Mouse (Mus musculus) cerebral cortex, adult 2 months (tissue): ENCODE data around the gene Muc3.

Experiments
- WGBS: fragments of 180-500 bp; shearing (Covaris S2); methylation state at CpG from one replicate; pipeline ENCODE4 v1.1.7; 2018; 5-methylcytosine and 5-hydroxymethylcytosine counted together

The Muc3 gene

DNA sequence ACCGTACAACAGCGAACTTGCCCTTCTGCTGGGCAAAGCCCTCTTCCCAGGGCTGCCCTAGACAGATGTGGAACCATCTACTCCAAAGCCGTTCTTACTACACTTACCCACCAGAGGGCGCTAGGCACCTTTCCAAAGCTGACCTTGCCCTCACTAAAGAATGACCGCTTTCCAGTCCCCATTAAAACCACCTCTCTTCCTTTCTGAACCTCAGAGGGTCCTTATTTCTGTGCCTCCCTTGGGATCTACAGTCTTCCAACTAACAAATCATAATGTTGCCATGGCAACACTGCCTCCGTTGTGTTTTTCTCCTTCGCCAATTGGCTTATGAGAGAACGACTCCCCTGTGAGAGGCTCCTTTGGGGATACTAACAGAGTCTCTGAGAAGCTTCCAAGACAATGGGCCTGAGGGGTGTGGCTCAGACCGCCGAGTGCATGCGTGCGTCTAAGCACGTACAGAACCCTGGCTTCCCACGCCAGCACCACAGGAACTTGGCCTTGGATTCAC lies 26.4 kb downstream of the Muc3 start:
- WGBS: 9% methylated on average over 14 of the region's 14 CpGs

DNA sequence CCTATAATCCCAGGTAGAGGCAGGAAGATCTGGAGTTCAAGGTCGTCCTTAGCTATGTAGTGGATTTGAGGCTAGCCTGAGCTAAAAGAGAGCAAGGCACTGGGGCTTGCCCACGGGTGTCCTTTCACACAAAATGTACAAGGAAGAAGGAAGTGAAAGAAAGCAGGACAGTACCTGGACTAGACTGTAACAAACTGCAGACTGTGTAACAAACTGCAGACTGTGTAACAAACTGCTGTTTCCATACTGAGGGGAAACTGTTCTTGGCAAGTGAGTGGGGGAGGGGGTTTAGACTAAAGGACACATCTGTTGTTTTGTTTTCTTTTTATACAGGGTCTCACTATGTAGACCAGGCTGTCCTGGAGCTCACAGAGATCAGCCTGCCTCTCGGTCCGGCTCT lies 27.8 kb downstream of the Muc3 start:
- WGBS: 77% methylated on average over 4 of the region's 4 CpGs

DNA sequence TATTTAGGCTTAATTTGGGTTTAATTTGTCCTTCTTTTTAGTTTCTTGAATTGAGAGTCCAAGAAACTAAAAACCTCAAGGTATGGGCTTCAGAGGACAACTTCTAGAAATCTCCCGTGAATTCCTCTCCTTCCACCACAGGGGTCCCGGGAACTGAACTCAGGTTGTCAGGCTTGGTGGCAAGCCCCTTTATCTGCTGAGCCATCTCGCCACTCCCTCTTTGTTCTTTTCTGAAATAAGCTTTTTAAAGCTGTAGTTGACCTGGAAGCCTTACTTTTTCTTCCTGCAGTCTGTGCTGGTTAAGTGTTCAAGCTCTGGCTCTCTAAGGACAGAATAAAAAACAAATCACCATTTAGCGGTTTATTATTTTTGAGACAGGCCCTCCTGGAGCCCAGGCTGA lies 30.2 kb downstream of the Muc3 start:
- 88% methylated on average over 4 of the region's 4 CpGs for whole genome bisulfite sequencing

DNA sequence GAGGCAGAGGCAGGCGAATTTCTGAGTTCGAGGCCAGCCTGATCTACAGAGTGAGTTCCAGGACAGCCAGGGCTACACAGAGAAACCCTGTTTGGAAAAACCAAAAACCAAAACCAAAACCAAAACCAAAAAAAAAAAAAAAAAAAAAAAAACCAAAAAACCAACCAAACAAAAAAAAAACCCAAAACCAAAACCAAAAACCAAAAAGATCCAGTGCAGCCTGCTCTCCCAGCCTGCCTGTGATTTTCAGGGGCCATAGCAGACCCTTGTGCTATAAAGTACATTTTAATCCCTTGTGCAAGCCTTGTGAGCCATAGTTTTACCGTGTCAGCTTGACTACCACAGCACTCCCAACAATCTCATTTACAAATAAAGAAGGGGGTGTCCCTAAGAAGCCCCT lies 31.1 kb downstream of the Muc3 start:
- WGBS: 91% methylated on average over 3 of the region's 3 CpGs

DNA sequence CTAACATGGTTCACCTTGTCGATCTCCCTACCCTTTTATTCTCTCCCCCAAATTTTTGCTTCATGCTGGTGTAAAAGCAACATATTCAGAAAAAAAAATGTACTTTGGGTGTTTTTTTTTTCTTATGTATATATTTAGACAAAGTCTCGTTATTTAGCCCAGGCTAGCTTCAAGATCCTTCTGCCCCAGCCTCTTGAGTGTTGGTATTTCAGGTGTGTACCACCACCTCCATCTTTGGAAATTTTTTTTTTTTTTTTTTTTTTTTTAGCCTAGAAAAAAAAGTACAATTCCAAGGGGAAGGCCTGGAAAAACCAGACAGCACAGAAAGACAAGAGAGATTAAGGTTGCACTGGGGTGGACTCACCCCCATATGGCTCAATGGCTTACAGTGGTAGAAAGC lies 32.1 kb downstream of the Muc3 start:
- 88% methylated on average over 2 of the region's 2 CpGs for WGBS

DNA sequence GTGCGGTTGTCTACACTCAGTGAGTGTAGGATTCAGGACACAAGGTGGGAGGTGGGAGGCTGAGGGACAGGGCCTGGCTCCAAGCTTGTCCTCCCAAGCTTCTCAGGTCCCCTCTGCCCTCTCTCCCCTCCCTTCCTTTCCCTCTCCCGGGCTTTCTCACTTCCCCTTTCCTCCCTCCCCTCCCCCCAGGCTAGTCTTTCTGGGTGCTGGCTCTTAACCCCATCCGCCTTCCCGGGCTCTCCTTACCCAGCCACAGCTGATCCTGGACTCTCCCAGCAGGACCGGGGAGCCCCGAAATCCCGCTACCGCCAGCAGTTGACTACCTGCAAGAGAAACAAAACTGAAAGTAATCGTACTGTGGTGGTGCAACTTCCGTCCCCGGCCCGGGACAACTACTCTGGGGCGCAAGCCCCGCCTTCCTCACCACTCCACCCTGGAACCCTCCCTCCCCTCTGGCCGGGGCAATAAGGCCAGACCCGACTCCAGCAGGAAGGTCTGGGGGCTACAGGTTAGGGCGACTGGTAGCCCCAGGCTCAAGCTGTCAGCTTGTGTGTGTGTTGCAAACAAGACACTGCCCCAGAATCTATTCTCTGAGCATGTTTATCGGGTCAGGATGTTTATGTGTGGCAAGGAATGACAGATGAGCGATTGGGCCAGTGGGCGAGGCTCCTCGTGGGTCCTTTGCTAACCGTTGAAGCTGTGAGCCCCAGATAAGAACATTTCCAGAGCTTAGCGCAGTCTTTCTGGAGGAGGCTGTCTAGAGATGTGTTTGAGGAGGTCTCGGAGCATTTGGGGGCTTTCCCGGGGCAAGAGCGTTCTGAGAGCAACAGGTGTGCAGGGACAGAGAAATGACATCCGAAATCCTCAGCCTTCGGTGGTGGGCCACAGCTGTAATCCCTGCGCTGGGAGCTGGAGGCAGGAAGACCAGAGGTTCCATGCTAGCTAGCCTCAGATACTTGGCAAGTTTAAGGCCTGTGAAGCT lies 33.0 kb downstream of the Muc3 start, which contains the start of gene Trim56:
Gene Trim56 (minus strand): TSS at position 344 of the 982 bp plus-strand sequence.
- WGBS: 18% methylated on average over 29 of the region's 29 CpGs

DNA sequence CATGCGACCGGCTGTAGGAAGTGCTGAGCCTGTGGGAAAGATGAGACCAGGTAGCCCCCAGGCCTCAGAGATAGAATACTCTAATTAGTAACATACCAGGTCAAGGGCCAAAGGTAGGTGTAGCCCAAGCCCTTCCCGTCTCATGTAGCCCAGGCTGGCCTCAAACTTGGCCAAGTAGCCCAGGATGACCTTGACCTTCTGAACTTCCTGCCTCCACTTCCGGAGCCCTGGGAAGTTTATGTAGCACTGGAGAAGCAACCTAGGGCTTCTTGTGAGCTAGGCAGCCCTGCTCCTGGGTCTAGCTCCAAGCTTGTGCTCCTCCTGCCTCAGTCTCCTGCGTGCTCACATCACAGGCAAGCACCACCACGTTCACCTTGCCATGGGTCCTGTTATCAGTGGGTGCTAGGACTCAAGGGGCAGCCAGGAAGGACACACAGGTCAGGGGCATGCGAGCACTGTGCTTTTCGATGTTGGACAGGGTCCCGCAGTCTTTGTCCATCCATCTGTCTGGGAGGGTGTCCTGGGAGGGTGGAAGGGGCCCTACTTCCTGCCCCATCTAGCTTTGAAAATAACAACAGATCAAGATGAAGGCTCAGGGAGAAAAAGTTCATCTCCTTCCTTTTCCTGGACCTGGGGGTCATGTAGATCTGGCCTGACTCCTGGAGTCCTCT lies 34.1 kb downstream of the Muc3 start:
- 76% methylated on average over 9 of the region's 9 CpGs for WGBS

DNA sequence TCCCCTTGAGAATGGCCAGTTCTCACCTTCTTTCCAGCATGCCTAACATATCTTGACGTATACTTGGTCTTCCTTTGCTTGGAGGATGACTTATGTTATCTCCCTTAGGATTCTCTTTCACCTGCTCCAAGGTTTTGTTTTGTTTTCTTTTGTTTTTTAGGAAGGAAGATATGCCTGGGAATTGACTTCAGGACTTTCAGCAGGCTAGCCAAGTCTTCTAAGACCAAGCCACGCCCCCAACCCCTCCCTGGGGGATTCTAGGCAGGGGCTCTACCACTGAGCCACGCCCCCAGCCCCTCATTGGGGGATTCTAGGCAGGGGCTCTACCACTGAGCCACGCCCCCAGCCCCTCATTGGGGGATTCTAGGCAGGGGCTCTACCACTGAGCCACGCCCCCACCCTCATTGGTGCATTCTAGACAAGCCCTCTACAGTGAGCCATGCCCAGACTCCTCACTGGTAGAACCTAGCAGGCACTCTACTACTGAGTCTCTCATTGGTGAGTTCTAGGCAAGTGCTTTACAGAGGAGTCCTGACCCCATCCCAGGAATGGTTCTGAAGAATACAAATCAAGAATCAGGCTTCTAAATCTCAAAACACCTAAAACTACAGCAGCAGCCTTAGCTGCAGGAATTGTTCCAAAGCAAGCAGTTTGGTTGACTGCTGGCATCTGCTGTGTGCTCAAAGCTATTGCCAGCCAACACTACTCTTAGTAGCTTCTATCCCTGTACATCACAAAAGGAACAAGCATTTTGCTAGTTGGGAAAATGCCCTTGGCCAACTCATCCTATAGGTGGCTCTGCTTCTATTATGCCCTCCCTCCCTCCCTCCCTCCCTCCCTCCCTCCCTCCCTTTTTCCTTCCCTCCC lies 37.3 kb downstream of the Muc3 start:
- WGBS: 89% methylated on average over 5 of the region's 5 CpGs

DNA sequence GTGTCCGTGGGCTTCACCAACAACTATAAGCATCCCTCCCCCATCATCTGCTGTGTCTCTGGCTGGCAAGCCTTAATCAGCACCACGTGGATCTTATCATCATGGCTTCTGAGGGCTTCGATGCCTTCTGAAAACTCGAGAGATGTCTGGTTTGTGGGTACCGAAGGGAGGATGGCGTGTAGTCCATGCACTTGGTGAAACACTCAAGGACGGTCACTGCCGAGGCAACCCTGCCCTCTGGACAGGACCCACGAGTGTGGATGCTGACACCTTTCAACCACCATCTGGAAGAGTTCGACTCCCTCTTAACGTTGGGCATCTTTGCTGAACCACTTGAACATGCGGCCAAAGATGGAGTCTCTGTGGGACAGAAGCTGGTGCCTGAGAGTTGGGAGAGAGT lies 38.3 kb downstream of the Muc3 start:
- WGBS: 93% methylated on average over 12 of the region's 12 CpGs

DNA sequence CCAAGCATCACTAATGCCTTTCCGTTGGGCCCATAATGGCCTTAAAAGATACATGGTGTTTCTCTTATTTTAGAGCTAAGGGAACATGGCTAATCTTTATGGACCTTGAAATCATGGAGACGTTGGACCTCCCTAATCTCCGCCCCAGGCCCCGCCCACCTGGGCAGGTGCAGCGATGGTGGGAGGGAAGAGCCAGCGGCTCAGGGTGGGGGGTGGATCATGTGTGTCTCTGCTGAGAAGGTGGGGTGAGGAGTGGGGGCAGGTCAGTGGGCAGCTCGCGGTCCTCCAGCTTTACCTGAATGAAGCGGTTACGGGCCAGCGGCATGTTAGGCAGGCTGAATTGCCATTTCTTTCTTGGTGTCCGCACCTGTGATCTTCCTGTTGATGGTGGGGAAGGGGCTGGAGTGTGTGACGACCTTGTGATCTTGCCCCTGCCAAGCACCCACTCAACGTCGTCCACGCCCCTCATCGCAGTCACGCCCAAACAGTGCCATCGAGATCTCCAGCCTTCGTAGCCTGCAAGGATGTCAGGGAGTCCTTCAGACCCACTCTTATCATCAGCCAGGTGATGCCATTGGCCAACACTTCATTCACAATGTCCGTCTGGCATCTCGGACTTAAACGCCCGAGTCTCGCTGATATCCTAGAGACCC lies 39.1 kb downstream of the Muc3 start:
- 67% methylated on average over 25 of the region's 25 CpGs for WGBS

DNA sequence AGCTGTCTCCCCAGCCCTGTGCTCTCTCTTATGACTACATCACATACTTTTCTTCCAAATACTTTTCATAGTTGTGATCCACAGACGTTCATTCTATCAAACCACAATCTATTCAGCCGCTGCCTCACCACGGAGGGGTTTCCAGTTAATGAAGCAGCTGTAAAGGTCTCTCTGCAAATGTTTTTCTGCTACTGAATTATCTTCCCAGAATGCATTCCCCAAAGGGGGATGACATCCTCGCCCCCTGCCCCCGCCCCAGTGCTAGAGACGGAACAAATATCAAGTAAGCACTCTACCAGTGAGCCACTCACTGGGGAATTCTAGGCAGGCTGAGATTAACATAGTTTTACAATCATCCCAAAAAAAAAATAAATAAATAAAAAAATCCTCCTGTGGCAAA lies 41.0 kb downstream of the Muc3 start:
- WGBS: 68% methylated on average over 6 of the region's 6 CpGs

DNA sequence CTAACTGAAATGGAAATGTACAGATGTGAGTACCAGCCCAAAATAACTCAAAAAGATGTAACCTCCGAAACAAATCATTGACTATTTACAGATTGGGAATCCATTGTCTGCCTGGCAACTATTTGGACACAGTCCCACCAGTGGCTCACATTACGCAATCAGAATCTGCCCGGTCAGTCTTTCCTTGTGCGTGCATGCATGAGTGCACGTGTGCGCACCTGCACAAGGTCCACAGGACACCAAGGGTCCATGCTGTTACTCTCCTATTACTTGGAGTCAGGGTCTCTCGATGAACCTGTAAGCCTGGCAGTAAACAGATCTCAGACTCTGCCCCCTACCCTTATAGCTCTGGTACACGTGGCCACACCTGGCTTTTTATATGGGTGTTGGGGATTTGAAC lies 41.5 kb downstream of the Muc3 start:
- 73% methylated on average over 8 of the region's 8 CpGs for WGBS

DNA sequence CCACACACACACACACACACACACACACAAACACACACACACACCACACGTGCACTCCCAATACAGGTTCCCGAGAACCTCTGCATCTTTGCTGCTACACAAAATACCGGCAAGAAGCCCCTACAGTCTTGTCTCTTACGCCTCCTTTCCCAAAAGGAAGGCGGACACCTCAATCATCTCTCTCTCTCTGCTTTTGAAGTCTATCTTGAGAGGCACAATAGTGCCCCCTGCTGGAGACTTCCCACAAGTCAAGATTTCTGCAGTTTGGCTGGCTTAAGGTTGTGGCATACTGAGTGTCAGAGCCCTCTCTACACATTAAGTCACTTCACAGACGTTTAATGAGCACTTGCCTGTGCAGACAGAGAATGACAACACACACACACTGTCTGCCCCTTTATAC lies 42.1 kb downstream of the Muc3 start:
- WGBS: 2% methylated on average over 6 of the region's 6 CpGs

DNA sequence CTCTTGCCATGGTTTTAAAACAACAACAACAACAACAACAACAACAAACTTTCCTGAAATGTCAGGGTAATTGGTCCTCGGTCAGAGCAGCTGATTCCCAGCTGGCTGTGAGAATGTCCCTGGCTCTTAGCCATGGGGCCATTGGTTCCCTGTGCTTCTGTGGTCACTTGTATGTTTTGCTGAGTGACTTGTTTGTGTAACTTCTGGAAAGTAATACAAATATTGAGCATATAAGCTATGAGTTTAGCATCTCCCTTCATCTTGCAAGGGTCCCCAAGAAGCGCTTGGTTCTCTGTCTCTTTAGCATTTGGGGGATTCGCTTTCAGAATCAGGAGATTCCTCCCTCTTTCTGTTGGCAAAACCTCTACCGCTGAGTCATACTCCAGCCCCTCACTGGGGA lies 42.7 kb downstream of the Muc3 start:
- 66% methylated on average over 4 of the region's 4 CpGs for WGBS

DNA sequence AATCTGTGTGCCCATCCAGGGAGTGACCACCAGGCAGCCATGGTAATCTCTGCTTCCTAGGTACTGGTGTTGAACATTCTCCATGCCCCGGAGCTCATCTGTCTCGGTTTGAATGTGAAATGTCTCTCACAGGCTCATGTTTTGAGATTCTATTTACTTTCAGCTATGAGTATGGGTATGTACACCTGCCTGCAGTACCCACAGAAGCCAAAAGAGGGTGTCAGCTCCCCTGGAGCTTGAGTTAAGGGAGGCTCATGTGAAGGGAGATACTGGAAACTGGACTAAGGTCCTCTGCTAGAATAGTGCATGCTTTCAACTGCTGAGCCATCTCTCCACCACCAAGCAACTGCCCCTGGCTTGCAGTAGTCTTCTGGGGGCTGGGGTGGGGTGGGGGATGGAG lies 45.2 kb downstream of the Muc3 start:
- WGBS: 83% methylated on average over 2 of the region's 2 CpGs

DNA sequence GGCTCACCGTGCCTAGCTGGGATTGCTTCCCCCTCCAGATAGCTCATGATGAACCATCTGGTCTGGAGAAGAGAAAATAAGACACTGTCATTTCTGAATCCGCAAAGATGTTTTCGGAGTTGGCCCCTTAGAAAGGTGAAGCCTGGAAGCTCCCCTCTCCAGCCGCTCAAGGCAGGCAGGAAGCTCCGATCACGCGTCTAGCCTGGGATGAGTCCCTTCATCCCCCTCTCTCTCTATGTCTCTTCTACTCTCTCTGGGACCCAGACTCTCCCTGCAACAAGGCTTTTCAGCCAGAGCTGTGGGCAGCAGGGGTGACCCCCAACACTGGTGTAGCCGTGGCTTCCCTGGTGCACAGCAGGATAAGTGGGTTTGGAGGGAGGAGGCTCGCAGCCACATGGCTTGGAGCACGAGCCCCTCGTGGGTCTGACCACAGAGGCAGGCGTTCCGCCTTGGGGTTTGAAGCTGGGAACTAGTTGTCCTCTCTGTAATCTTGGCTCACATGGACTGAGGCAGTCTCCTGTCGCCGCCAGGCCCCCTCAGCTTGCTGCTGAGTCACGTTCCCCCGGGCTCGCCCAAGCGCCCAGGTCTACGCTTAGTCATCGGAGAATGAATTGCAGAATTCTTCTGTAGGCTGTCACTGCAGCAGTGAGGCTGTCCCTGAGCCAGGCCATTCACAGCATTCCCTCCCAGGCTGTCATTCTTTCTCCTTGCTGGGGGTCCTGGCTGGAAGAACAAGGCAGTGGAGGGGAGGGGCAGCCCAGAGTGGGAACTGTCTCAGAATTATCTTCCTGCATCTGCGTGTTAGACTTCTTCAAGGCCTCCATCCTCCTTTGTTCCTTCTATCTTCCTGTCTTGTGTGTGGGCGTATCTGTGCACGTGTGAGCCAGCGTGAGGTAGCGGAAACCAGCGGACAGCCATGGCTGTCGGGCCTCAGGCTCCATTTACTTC lies 46.3 kb downstream of the Muc3 start:
- 39% methylated on average over 28 of the region's 28 CpGs for WGBS

DNA sequence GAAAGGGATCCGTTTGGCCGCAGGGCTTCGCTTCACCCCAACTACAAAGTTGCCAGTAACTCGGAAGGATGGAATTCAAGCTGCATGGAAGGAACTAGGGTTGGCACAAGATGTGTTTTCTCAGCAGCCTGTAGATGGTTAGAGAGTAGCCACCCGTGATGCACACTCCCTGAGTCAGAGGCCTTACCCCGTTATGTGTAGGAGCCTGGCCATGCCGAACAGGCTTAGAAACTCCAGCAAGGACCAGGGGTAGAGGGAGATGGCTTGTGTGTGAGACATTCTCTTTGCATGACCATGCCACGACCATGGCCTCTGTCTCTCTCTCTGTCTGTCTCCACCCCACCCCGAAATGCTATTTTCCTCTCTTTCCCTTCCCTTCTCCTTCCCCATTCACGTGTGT lies 47.0 kb downstream of the Muc3 start:
- WGBS: 76% methylated on average over 10 of the region's 10 CpGs

DNA sequence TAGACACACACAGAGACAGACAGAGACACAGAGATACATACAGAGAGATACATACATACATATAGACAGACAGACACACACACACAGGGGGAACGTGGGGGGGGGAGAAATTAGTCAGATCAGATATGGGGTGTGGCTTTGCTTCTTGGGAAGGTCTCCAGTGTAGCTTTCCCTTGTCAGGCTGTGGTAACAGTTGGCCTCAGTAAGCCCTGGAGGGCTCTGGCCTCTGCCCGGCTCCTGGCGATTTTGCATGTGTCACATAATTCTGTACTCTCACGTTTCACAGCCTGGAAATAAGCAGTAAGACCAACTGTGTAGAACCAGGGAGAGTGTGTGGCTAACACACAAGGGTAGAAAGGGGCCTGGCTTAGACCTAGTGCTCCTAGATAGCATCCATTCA lies 48.5 kb downstream of the Muc3 start:
- 75% methylated on average over 4 of the region's 4 CpGs for WGBS

DNA sequence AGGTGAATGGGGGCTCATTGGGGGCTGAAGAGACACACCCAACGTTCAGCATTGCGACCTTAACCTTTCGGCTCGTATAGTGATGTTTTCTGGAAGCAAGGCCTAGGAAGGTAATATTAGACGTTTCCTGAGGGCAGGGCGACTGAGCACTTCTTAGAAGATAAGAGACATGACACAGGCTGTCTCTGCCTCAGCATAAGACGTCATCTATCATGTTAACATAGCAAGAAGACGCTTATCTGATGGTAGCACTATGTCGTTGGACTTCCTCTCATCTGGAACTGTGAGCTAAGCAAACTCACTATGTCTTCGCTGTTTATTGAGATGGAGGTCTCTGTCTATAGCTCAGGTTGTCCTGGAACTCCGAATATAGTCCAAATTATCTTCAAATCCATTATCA lies 50.7 kb downstream of the Muc3 start:
- 85% methylated on average over 11 of the region's 11 CpGs for WGBS

DNA sequence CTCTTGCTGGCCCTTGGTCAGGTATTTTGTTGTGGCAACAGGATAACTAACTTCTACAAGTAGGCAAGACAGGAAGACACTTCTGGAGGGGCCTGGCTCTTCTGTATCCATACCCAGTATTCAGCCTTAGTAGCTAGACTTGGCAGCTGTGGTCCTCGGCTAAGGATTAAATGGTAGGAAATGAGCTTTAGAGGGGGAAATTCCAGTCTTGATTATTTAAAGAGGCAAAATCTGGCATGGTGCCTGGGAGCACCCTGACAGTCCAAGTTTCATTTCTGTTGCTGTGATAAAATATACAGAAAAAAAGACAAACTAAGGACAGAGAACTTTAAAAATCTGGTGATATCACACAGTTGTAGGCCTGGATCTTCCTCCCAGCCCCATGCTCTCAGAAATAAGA lies 53.1 kb downstream of the Muc3 start:
- WGBS: 11% methylated on average over 1 of the region's 1 CpGs
